Mouse (Mus musculus) midbrain, postnatal 0 days (tissue): Measurements from ENCODE around the gene Cyp2d9. TPM values are rescaled to one million over a fixed set of nuclear protein-coding genes. Genes with fewer than 3 reads are reported as not detected.

Experiments used
- ATAC-seq: fragments of 200-750 bp; cut with Nextera tagmentation; 2 replicates; pipeline ENCODE4 v1.8.0; 2017; ENCODE audit warnings: moderate number of reproducible peaks, mild to moderate bottlenecking, moderate TSS enrichment, moderate library complexity; ENCODE audit not compliant: low FRiP score
- DNase-seq: peaks from one replicate; pipeline ENCODE4 v3.0.0-alpha.2; 2015; ENCODE audit warnings: low spot score
- H3K27ac ChIP-seq: fragments of 300-500 bp; sonication (generic); 2 replicates; pipeline ENCODE4 v1.5.1; 2014; ENCODE audit warnings: low read depth, mild to moderate bottlenecking, low read length, mixed read lengths
- H3K27me3 ChIP-seq: fragments of 300-500 bp; sonication (generic); 2 replicates; pipeline ENCODE4 v1.6.1; 2014; ENCODE audit warnings: low read length, control low read depth, mixed read lengths; ENCODE audit not compliant: insufficient read depth
- H3K36me3 ChIP-seq: fragments of 300-500 bp; sonication (generic); 2 replicates; pipeline ENCODE4 v1.6.1; 2014; ENCODE audit warnings: low read length, control low read depth, mixed read lengths; ENCODE audit not compliant: insufficient read depth
- H3K4me1 ChIP-seq: fragments of 300-500 bp; sonication (generic); 2 replicates; pipeline ENCODE4 v1.6.1; 2014; ENCODE audit warnings: mild to moderate bottlenecking, control low read depth, antibody characterized with exemption, low read length, mixed read lengths; ENCODE audit not compliant: insufficient read depth
- H3K4me2 ChIP-seq: fragments of 300-500 bp; sonication (generic); 2 replicates; pipeline ENCODE4 v1.6.1; 2014; ENCODE audit warnings: low read depth, mild to moderate bottlenecking, low read length, mixed read lengths; ENCODE audit not compliant: poor library complexity, severe bottlenecking
- H3K4me3 ChIP-seq: fragments of 300-500 bp; sonication (generic); 2 replicates; pipeline ENCODE4 v1.5.1; 2014; ENCODE audit warnings: low read depth, mild to moderate bottlenecking, low read length, moderate library complexity
- H3K9ac ChIP-seq: fragments of 300-500 bp; sonication (generic); replicated peaks from 2 replicates; pipeline ENCODE4 v1.6.1; 2014; ENCODE audit warnings: mild to moderate bottlenecking, low read length, moderate library complexity, mixed read lengths; ENCODE audit not compliant: poor library complexity, severe bottlenecking
- H3K9me3 ChIP-seq: fragments of 300-500 bp; sonication (generic); 2 replicates; pipeline ENCODE4 v1.6.1; 2016; ENCODE audit warnings: low read length, control low read depth
- CTCF ChIP-seq: IDR thresholded peaks from 2 replicates; pipeline ENCODE4 v1.5.1; 2016; ENCODE audit warnings: antibody characterized with exemption, mild to moderate bottlenecking
- WGBS: fragments of 180-500 bp; shearing (Covaris S2); extraction: QIAGEN DNeasy Blood & Tissue Kit; methylation state at CpG from one replicate; pipeline ENCODE4 v1.1.7; 2014; 5-methylcytosine and 5-hydroxymethylcytosine counted together
- polyA plus RNA-seq: library from polyadenylated mRNA; unstranded; fragments of >200 nt; fragmentation: Nextera tagmentation; extraction: Ambion mirVana; gene quantifications from 2 replicates; pipeline ENCODE4 v1.2.1, GENCODE M21; 2015
- total RNA-seq: library from RNA; depleted of rRNA; stranded (reverse); fragments of >200 nt; gene quantifications from 2 replicates; pipeline ENCODE4 v1.2.3, GENCODE M21; 2014

The Cyp2d9 gene
- total and polyA plus RNA-seq, 2 experiments from 2014 or later, result not detected

GRCm38 (mm10) chr15:82416797-82417789 lies 16.1 kb upstream of the Cyp2d9 start:
- no peaks in the 10 kb centered on the region for H3K36me3 ChIP-seq
- H3K9me3 ChIP-seq, result no peaks in the 10 kb centered on the region
- H3K27ac ChIP-seq, result no peak overlapping the region
- H3K9ac ChIP-seq, result no peak overlapping the region
- no peaks in the 10 kb centered on the region for H3K27me3 ChIP-seq
- no peaks in the 10 kb centered on the region for H3K4me1 ChIP-seq
- H3K4me3 ChIP-seq, result no peak overlapping the region
- ATAC-seq, result peak; percentile 79
- 18% methylated on average over 16 of the region's 16 CpGs for WGBS
- no peak overlapping the region for H3K4me2 ChIP-seq
- TF ChIP-seq CTCF, result peak; percentile 76
- peak; percentile 76 for DNase-seq

GRCm38 (mm10) chr15:82418616-82419015 lies 14.6 kb upstream of the Cyp2d9 start:
- Histone ChIP-seq H3K36me3 (no peaks in the 10 kb centered on the region), H3K4me1 (no peaks in the 10 kb centered on the region), H3K4me2 (no peak overlapping the region), H3K9me3 (no peaks in the 10 kb centered on the region), H3K27ac (no peak overlapping the region), H3K27me3 (no peaks in the 10 kb centered on the region), H3K9ac (no peak overlapping the region), H3K4me3 (no peak overlapping the region)
- no peak for TF ChIP-seq CTCF
- no peak for ATAC-seq
- no peak for DNase-seq
- 92% methylated on average over 1 of the region's 1 CpGs for WGBS

GRCm38 (mm10) chr15:82422935-82423334 lies 10.3 kb upstream of the Cyp2d9 start:
- ATAC-seq, result no peak
- 79% methylated on average over 4 of the region's 4 CpGs for WGBS
- H3K4me2 ChIP-seq, result no peak overlapping the region

GRCm38 (mm10) chr15:82423471-82423870 lies 9.8 kb upstream of the Cyp2d9 start:
- Histone ChIP-seq H3K4me1 (no peaks in the 10 kb centered on the region), H3K27ac (no peak overlapping the region), H3K9me3 (no peaks in the 10 kb centered on the region; the same call in 1 of the 2 replicates), H3K36me3 (no peaks in the 10 kb centered on the region), H3K4me2 (no peak overlapping the region), H3K27me3 (no peaks in the 10 kb centered on the region), H3K4me3 (no peak overlapping the region), H3K9ac (no peak overlapping the region)
- DNase-seq (no peak), ATAC-seq (no peak)
- no peak for TF ChIP-seq CTCF
- WGBS, result 81% methylated on average over 3 of the region's 3 CpGs

More at GRCm38 (mm10) chr15:82422935-82423334, 10.3 kb upstream of the Cyp2d9 start:
- Histone ChIP-seq H3K9ac (no peak overlapping the region), H3K27ac (no peak overlapping the region), H3K36me3 (no peaks in the 10 kb centered on the region), H3K4me1 (no peaks in the 10 kb centered on the region), H3K4me3 (no peak overlapping the region), H3K27me3 (no peaks in the 10 kb centered on the region), H3K9me3 (no peaks in the 10 kb centered on the region; the same call in 1 of the 2 replicates)
- no peak for DNase-seq
- TF ChIP-seq CTCF, result no peak

GRCm38 (mm10) chr15:82433621-82434020 lies 384 bp downstream of the Cyp2d9 start:
- no peak for TF ChIP-seq CTCF
- no peaks in the 10 kb centered on the region for H3K4me1 ChIP-seq
- no peak overlapping the region for H3K9ac ChIP-seq
- no peaks in the 10 kb centered on the region; the same call in 1 of the 2 replicates for H3K9me3 ChIP-seq
- DNase-seq (no peak), ATAC-seq (no peak)
- H3K27ac ChIP-seq, result no peak overlapping the region
- H3K36me3 ChIP-seq, result no peaks in the 10 kb centered on the region
- WGBS, result 98% methylated on average over 3 of the region's 3 CpGs
- no peak overlapping the region for H3K4me2 ChIP-seq
- H3K4me3 ChIP-seq, result no peak overlapping the region
- no peaks in the 10 kb centered on the region for H3K27me3 ChIP-seq

- ATAC-seq (no peak), DNase-seq (no peak)
- Histone ChIP-seq H3K36me3 (no peaks in the 10 kb centered on the region), H3K27me3 (no peaks in the 10 kb centered on the region), H3K4me2 (no peak overlapping the region), H3K4me3 (no peak overlapping the region), H3K9me3 (no peaks in the 10 kb centered on the region; the same call in 1 of the 2 replicates), H3K9ac (no peak overlapping the region), H3K27ac (no peak overlapping the region), H3K4me1 (no peaks in the 10 kb centered on the region)
- TF ChIP-seq CTCF, result no peak
- 95% methylated on average over 3 of the region's 3 CpGs for WGBS
Observed at GRCm38 (mm10) chr15:82434541-82434940, 1.3 kb downstream of the Cyp2d9 start.
